In genomic region chr11:103969278-103969677, GRCm38 (mm10) we compare ENCODE assay signal across 16 mouse cellular contexts.
"Had no signal": no experiment of that assay in that cellular context is flagged by ENCODE, and none has a peak within 500 bp of the region (broad histone marks: within the 10 kb centered on the region; RNA-seq: fewer than 3 reads in every experiment).

No protein-coding gene starts in this region.

- H3K4me3 ChIP-seq: neural tube, embryonic 13.5 days; neural tube, embryonic 15.5 days; stomach, embryonic 15.5 days had no signal

- H3K4me2 ChIP-seq: neural tube, embryonic 13.5 days; neural tube, embryonic 15.5 days; stomach, embryonic 15.5 days had no signal

- H3K27ac ChIP-seq: neural tube, embryonic 13.5 days; neural tube, embryonic 15.5 days; stomach, embryonic 15.5 days; stomach, postnatal 0 days had no signal

- H3K9me3 ChIP-seq: neural tube, embryonic 13.5 days; neural tube, embryonic 15.5 days; stomach, embryonic 15.5 days had no signal

- H3K9ac ChIP-seq: neural tube, embryonic 13.5 days; neural tube, embryonic 15.5 days; stomach, embryonic 15.5 days had no signal

- H3K27me3 ChIP-seq: neural tube, embryonic 13.5 days; neural tube, embryonic 15.5 days; stomach, embryonic 15.5 days had no signal

- DNase-seq: retina, postnatal 1 day; right cerebral cortex, adult 18-20 months; right cerebral cortex, postnatal 14 days; right cerebral cortex, postnatal 25 days; right cerebral cortex, postnatal 4 days; spleen, adult 18-20 months; thymus, adult 18-20 months; thymus, adult 2 months; thymus, postnatal 14 days; thymus, postnatal 25 days; thymus, postnatal 36 days; thymus, postnatal 4 days had no signal

- H3K4me1 ChIP-seq: stomach, embryonic 15.5 days had no signal
